Mouse (Mus musculus): Measurements from ENCODE around the gene Akt3. TPM values are rescaled to one million over a fixed set of nuclear protein-coding genes. Genes with fewer than 3 reads are reported as not detected.

The Akt3 gene
- 113 and 124 TPM in 2 replicates for total RNA-seq (2017)

GRCm38 (mm10) chr1:177258034-177258342 lies at the start of gene Akt3:
Gene Akt3, minus strand, starts transcription at chr1:177258203.
- ATAC-seq (replicated peaks in 1 of 2; ENCODE audit: insufficient read depth in 1 of 2, low FRiP score in 2 of 2, low TSS enrichment in 1 of 2, low read depth in 1 of 2, poor library complexity in 2 of 2, severe bottlenecking in 2 of 2): no peak

GRCm38 (mm10) chr1:177307549-177307948 lies 49.5 kb upstream of the Akt3 start:
- ATAC-seq (replicated peaks in 1 of 2; ENCODE audit: insufficient read depth in 1 of 2, low FRiP score in 2 of 2, low TSS enrichment in 1 of 2, low read depth in 1 of 2, poor library complexity in 2 of 2, severe bottlenecking in 2 of 2): no peak

- ATAC-seq (replicated peaks in 1 of 2; ENCODE audit: insufficient read depth in 1 of 2, low FRiP score in 2 of 2, low TSS enrichment in 1 of 2, low read depth in 1 of 2, poor library complexity in 2 of 2, severe bottlenecking in 2 of 2): no peak
These were observed 40.2 kb upstream of the Akt3 start for GRCm38 (mm10) chr1:177298231-177298630.

- ATAC-seq (replicated peaks in 1 of 2; ENCODE audit: insufficient read depth in 1 of 2, low FRiP score in 2 of 2, low TSS enrichment in 1 of 2, low read depth in 1 of 2, poor library complexity in 2 of 2, severe bottlenecking in 2 of 2): 0 out of 4 replicates have a peak, but pooled peaks of 1 of the 2 experiments have one; percentile 7
These were observed 28.8 kb upstream of the Akt3 start for GRCm38 (mm10) chr1:177286764-177287163.

- ATAC-seq (replicated peaks in 1 of 2; ENCODE audit: insufficient read depth in 1 of 2, low FRiP score in 2 of 2, low TSS enrichment in 1 of 2, low read depth in 1 of 2, poor library complexity in 2 of 2, severe bottlenecking in 2 of 2): no peak
These were observed 23.9 kb upstream of the Akt3 start for GRCm38 (mm10) chr1:177281925-177282324.

- ATAC-seq (replicated peaks in 1 of 2; ENCODE audit: insufficient read depth in 1 of 2, low FRiP score in 2 of 2, low TSS enrichment in 1 of 2, low read depth in 1 of 2, poor library complexity in 2 of 2, severe bottlenecking in 2 of 2): no peak
These were observed 19.4 kb upstream of the Akt3 start for GRCm38 (mm10) chr1:177277361-177277760.

- peak in 1 of 2 experiments; percentile 42; a peak in 1 of 4 replicates for ATAC-seq (replicated peaks in 1 of 2; ENCODE audit: insufficient read depth in 1 of 2, low FRiP score in 2 of 2, low TSS enrichment in 1 of 2, low read depth in 1 of 2, poor library complexity in 2 of 2, severe bottlenecking in 2 of 2)
These were observed 9.6 kb upstream of the Akt3 start for GRCm38 (mm10) chr1:177267645-177268044.

GRCm38 (mm10) chr1:177262926-177263325 lies 4.9 kb upstream of the Akt3 start:
- ATAC-seq (replicated peaks in 1 of 2; ENCODE audit: insufficient read depth in 1 of 2, low FRiP score in 2 of 2, low TSS enrichment in 1 of 2, low read depth in 1 of 2, poor library complexity in 2 of 2, severe bottlenecking in 2 of 2): no peak

- peak; percentile 21 to 40; a peak in 3 of 4 replicates for ATAC-seq (replicated peaks in 1 of 2; ENCODE audit: insufficient read depth in 1 of 2, low FRiP score in 2 of 2, low TSS enrichment in 1 of 2, low read depth in 1 of 2, poor library complexity in 2 of 2, severe bottlenecking in 2 of 2)
These were observed 2.8 kb upstream of the Akt3 start for GRCm38 (mm10) chr1:177260796-177261195.

- ATAC-seq (replicated peaks in 1 of 2; ENCODE audit: insufficient read depth in 1 of 2, low FRiP score in 2 of 2, low TSS enrichment in 1 of 2, low read depth in 1 of 2, poor library complexity in 2 of 2, severe bottlenecking in 2 of 2): no peak
These were observed 1.1 kb upstream of the Akt3 start for GRCm38 (mm10) chr1:177259038-177259600.

- peak; percentile 61 to 70 for ATAC-seq (replicated peaks in 1 of 2; ENCODE audit: insufficient read depth in 1 of 2, low FRiP score in 2 of 2, low TSS enrichment in 1 of 2, low read depth in 1 of 2, poor library complexity in 2 of 2, severe bottlenecking in 2 of 2)
These were observed 487 bp upstream of the Akt3 start for GRCm38 (mm10) chr1:177258343-177259037.

- peak; percentile 64 to 72 for ATAC-seq (replicated peaks in 1 of 2; ENCODE audit: insufficient read depth in 1 of 2, low FRiP score in 2 of 2, low TSS enrichment in 1 of 2, low read depth in 1 of 2, poor library complexity in 2 of 2, severe bottlenecking in 2 of 2)
These were observed 597 bp downstream of the Akt3 start for GRCm38 (mm10) chr1:177257178-177258033.

- ATAC-seq (replicated peaks in 1 of 2; ENCODE audit: insufficient read depth in 1 of 2, low FRiP score in 2 of 2, low TSS enrichment in 1 of 2, low read depth in 1 of 2, poor library complexity in 2 of 2, severe bottlenecking in 2 of 2): no peak
These were observed 9.4 kb downstream of the Akt3 start for GRCm38 (mm10) chr1:177248638-177249037.

- no peak for ATAC-seq (replicated peaks in 1 of 2; ENCODE audit: insufficient read depth in 1 of 2, low FRiP score in 2 of 2, low TSS enrichment in 1 of 2, low read depth in 1 of 2, poor library complexity in 2 of 2, severe bottlenecking in 2 of 2)
These were observed 19.6 kb downstream of the Akt3 start for GRCm38 (mm10) chr1:177238368-177238767.

GRCm38 (mm10) chr1:177236695-177237094 lies 21.3 kb downstream of the Akt3 start:
- ATAC-seq (replicated peaks in 1 of 2; ENCODE audit: insufficient read depth in 1 of 2, low FRiP score in 2 of 2, low TSS enrichment in 1 of 2, low read depth in 1 of 2, poor library complexity in 2 of 2, severe bottlenecking in 2 of 2): no peak

- ATAC-seq (replicated peaks in 1 of 2; ENCODE audit: insufficient read depth in 1 of 2, low FRiP score in 2 of 2, low TSS enrichment in 1 of 2, low read depth in 1 of 2, poor library complexity in 2 of 2, severe bottlenecking in 2 of 2): no peak
These were observed 21.8 kb downstream of the Akt3 start for GRCm38 (mm10) chr1:177236249-177236648.

- ATAC-seq (replicated peaks in 1 of 2; ENCODE audit: insufficient read depth in 1 of 2, low FRiP score in 2 of 2, low TSS enrichment in 1 of 2, low read depth in 1 of 2, poor library complexity in 2 of 2, severe bottlenecking in 2 of 2): no peak
These were observed 23.5 kb downstream of the Akt3 start for GRCm38 (mm10) chr1:177234462-177234861.

- ATAC-seq (replicated peaks in 1 of 2; ENCODE audit: insufficient read depth in 1 of 2, low FRiP score in 2 of 2, low TSS enrichment in 1 of 2, low read depth in 1 of 2, poor library complexity in 2 of 2, severe bottlenecking in 2 of 2): no peak
These were observed 26.9 kb downstream of the Akt3 start for GRCm38 (mm10) chr1:177231122-177231521.

All from hematopoietic stem cell, adult 5-6 weeks (primary cell).